Mouse (Mus musculus): ENCODE measurements around the gene Znrd1as. TPM values are rescaled to one million over a fixed set of nuclear protein-coding genes. Genes with fewer than 3 reads are reported as not detected.

Znrd1as gene
- total RNA-seq (2022), result 10 to 100 TPM; 10.8 to 13.1 (median 11.9) TPM

GRCm38 (mm10) chr17:36957999-36958743 is at the start of gene Znrd1as, which contains the start of gene Znrd1:
Znrd1as (plus strand) TSS chr17:36958592.
Znrd1 (minus strand) TSS chr17:36958559.
- DNase-seq, result peak; percentile 94

- DNase-seq, result no peak
Measured at GRCm38 (mm10) chr17:36909802-36910201, 48.6 kb upstream of the Znrd1as start.

- DNase-seq, result no peak
Measured at GRCm38 (mm10) chr17:36912031-36912430, 46.4 kb upstream of the Znrd1as start.

- no peak for DNase-seq
Measured at GRCm38 (mm10) chr17:36914108-36914507, 44.3 kb upstream of the Znrd1as start.

GRCm38 (mm10) chr17:36915076-36915475 is 43.3 kb upstream of the Znrd1as start:
- no peak for DNase-seq

GRCm38 (mm10) chr17:36920239-36920638 is 38.2 kb upstream of the Znrd1as start:
- peak; percentile 84 for DNase-seq

DNA sequence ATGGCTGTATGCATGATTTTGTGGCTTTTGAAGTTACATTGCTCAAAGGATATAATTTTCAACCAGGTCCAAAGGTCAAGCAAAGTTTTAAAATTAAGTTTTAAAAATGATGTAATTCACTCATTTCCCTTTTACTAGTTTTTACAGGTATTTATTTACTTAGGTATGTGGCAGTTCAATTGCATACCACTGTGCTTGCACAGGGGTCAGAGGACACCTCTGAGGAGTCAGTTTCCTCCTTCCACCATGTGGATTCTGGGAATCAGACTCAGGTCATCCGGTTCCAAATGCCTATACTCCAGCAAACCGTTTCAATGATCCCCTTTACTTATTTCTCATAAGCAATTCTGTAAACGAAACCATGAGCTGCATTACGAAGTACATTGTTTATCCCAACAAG is 35.7 kb upstream of the Znrd1as start:
- DNase-seq, result no peak

DNA sequence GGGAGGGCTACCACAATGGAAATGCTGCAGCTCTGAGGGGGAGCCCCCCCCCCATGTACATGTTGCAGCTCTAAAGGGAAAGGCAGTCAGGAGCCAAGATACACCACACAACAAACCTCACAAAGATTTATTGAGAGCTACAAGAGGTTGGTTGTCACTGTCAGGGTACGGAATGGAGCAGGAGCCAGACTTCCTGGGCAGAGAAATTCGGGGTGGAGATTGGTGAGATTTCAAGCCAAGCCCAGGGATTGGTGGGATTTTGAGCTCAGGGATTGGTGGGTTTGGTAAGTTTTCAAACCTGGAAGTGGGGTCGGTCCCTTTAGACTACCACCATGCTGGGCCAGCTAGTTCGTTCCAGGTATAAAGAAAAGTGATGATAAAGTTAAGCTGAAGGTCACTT is 34.9 kb upstream of the Znrd1as start:
- no peak for DNase-seq

GRCm38 (mm10) chr17:36927496-36928120 is 30.8 kb upstream of the Znrd1as start:
- peak; percentile 53 for DNase-seq

DNA sequence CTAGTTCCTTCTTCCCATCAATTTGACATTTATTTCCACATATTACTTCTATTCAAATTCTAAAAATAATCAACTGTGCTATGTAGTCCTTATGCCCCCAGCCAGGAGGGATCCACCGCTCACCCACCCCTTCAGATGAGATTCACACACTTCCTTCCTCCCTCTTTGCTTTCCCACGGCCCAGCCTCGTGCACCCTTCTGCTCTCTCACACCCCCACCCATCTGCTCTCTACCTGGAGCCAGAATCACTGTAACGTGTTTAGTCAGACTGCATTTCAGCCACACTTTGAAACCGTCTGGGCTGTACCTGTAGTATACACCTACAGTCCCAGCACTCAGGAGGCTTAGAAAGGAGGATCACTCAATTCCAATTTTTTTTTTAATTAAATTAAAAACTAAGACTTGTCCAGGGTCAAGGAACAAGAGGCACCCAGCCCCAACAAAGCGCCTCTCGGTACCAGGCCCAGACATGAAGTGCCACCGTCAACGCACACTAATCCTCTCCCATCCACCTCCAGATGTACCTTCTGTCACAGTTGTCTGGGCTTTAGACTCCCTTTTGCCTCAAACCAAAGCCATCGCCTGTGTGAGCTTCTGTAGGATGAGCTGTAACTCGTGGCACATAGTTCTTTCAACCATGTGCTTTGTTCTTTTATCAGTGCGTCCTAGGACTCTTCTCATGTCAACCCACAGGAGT is 29.0 kb upstream of the Znrd1as start:
- DNase-seq, result no peak

GRCm38 (mm10) chr17:36930233-36930632 is 28.2 kb upstream of the Znrd1as start:
- no peak for DNase-seq

DNA sequence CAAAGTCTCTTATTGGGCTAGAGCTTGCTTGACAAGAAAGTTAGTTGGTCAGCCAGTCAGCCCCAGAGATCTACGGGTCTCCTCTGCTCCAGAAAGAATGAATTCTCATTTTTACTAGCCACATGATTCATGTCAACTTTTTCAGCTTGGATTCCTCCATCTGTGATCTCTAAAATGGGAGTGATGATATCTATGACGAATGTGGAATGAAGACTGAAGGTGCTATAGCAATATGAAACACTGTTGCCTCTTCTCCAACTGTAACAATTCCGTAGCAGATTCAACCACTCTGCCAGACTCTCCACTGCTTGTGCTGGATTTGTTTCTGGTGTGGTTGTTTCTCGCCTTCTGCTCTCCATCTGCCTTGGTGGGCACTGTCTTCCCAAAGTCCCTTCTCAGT is 27.3 kb upstream of the Znrd1as start:
- DNase-seq, result no peak

GRCm38 (mm10) chr17:36931806-36932205 is 26.6 kb upstream of the Znrd1as start:
- peak; percentile 65 for DNase-seq

DNA sequence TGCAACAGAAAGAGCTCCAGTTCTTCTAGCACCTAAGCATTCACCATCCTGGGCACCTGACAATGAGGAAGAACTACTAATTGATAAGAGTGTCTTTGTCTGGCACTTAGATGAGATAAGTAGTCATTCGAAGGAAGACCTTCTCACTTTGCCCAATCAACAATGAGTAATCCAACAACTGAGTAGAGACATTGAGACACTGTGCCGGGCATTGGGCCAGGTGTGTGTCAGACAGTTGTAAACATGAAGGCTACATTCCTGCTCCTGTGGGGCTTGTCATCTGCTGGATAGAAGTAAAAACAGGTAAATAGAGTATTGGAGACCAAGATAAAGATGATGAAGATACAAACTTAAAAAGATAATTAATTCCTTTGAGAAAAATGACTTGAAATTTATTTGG is 20.3 kb upstream of the Znrd1as start:
- peak; percentile 66 for DNase-seq

DNA sequence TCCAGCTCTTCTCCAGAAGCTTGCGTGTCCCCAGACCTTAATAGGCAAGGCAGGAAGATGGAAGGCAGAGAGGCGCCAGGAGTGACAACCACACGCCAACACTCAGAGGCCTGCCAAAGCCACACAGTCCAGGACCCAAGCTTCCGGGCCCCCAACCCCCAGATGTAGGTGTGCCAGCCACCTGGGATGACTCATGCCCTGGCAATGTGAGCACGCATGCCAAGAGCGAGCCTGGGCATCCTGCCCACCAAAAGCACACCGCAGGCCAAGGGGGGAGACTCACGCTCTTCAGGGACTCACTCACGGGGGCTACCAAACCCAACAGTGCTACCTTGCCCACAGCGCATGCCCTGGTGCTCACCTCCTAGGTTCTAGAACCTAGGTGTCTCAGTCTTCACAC is 16.0 kb upstream of the Znrd1as start:
- DNase-seq, result no peak

DNA sequence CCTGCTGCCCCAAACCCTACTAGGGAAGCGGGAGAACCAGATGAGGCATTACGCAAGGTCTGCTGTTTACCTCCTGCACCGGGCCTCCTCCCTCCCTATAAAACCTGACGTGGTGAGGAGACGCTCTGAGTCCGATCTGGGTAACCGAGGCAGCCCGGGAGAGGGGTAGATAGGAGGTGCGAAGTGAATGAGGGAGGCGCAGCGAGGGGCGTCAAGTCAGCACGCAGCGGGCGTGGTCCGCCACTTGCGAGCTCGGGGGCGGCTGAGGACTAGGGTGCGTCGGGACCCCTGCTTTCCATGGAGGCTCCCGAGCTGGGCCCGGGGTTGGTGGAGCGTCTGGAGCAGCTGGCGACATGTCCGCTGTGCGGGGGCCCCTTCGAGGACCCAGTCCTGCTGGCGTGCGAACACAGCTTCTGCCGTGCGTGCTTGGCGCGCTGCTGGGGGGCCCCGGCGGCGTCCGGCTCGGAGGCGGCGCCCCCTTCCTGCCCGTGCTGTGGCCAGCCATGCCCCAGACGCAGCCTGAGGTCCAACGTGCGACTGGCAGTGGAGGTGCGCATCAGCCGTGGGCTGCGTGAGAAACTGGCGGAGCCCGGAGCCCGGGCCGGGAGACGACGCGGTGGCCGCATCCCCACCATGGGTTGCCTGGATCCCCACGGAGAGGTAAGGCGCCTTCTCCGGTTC is 15.5 kb upstream of the Znrd1as start, which contains the start of gene Rnf39:
Rnf39 (plus strand) TSS at position 128 of the 681 bp plus-strand sequence.
- DNase-seq, result no peak

- no peak for DNase-seq
Measured at GRCm38 (mm10) chr17:36943691-36944090, 14.7 kb upstream of the Znrd1as start.

DNA sequence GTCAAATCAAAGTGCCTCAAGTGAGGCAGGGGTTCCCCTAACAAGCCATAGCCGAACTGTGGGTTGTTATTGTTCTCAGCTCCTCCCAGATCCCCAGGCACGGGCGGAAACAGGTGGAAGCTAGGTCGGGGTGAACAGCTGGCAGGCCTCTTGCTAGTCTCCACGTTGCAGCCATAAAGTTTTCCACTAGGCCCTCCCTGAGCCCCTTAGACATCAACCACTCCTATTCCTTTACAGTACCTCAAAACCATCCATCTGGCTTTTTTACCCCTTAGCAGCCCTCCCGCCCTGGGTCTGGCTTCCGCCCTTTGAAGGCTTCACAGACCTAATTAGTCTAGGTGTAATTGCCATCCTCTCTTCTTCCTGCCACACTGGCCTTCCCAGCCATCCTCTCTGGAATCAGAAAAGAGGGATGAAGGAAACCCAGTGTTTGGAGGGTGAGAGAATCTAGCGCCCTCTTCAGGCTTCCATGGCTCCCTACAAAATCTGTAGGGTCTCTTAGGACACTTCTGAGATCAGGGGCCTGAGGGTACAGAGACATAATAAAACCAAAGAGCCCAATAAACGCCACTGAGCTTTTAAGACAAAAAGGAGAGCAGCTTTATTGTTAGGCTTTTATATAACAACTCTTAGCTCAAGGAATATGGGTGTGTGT is 14.1 kb upstream of the Znrd1as start:
- no peak for DNase-seq

GRCm38 (mm10) chr17:36947051-36947819 is 11.2 kb upstream of the Znrd1as start:
- DNase-seq, result peak; percentile 55

GRCm38 (mm10) chr17:36948286-36948685 is 10.1 kb upstream of the Znrd1as start:
- no peak for DNase-seq

- no peak for DNase-seq
Measured at GRCm38 (mm10) chr17:36949265-36949664, 9.1 kb upstream of the Znrd1as start.
